Mouse (Mus musculus) lung, adult 2 months (tissue): ENCODE measurements around the gene Gfod1.

Source experiments
- CTCF ChIP-seq: fragments of 200-500 bp; IDR thresholded peaks from 2 replicates; pipeline ENCODE4 v1.5.1; 2011; ENCODE audit warnings: mild to moderate bottlenecking, low read length, control low read depth; ENCODE audit not compliant: insufficient read depth
- POLR2A ChIP-seq: fragments of 200-500 bp; IDR thresholded peaks from 2 replicates; pipeline ENCODE4 v1.6.1; 2011; ENCODE audit warnings: low read depth, mild to moderate bottlenecking, control low read depth, low read length, borderline replicate concordance; ENCODE audit errors: extremely low read depth

GRCm38 (mm10) chr13:43148692-43149091, 155.3 kb downstream of the Gfod1 start:
- no peak for TF ChIP-seq POLR2A
- no peak for TF ChIP-seq CTCF
